Mouse (Mus musculus) megakaryocyte, embryonic 14.5 days (primary cell): ENCODE data around the gene Rnaset2a.
"Not testable (repeated sequence)": the region's sequence is repeated elsewhere in the genome, so short reads cannot be mapped to it uniquely, and the experiment has no call there.

Source experiments
- FLI1 ChIP-seq: IDR thresholded peaks from 2 replicates; pipeline ENCODE4 v1.6.1; 2012; ENCODE audit warnings: low read length, inconsistent platforms, mixed read lengths
- GATA1 ChIP-seq: IDR thresholded peaks from 3 replicates; pipeline ENCODE4 v1.6.1; 2012; ENCODE audit warnings: mixed read lengths, low read length, inconsistent platforms, borderline replicate concordance

- not testable (repeated sequence) for TF ChIP-seq GATA1, FLI1
Measured at GRCm38 (mm10) chr17:8124586-8124985, 23.3 kb downstream of the Rnaset2a start.
